Mouse (Mus musculus): ENCODE data around the gene Marc2. TPM values are rescaled to one million over a fixed set of nuclear protein-coding genes. Genes with fewer than 3 reads are reported as not detected.
A peak's percentile ranks its signal among the peaks of the same experiment; 100 is the strongest.

The Marc2 gene
- polyA plus RNA-seq, 1 experiment from 2014 or later: 98.8 TPM

DNA sequence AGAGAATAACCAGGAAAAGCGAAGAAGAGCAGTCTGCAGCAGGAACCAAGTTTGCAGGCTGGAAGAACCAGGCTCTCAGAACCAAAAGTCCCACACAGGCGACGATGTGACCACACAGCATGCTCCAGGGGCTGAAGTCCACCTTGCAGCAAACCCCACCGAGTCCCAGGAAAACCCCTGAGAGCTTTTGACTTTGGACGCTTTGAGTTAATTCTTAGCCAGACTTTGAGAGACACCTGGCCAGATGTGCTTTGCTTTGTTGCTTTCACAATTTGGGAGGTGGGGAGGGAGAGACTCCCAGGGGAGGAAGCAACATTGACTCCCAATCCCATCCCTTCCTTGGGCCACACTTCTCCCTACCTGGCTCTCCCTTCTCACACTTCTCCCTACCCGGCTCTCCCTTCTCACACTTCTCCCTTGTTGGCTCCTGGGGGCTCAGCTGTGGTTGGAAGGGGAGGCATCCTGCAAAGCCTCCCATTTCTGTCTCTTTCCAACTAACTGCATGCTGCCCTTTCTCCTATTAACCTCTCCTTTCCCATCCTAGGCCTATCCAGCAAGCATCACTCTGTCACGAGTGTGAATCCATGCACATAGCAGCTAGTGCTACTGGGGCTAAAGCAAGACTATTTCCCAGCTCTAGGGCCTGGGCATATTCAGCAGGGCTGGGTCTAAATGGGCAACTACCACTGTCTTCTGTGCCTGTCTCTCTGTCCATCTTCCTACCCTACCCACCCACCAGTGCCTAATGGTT, 26.0 kb upstream of the Marc2 start:
- no peaks in the 10 kb centered on the region for H3K27me3 ChIP-seq (replicated peaks)
- H3K27ac ChIP-seq (replicated peaks): no peak overlapping the region
- H3K4me3 ChIP-seq: no peak overlapping the region
- ATAC-seq (ENCODE audit: extremely low read depth, insufficient number of reproducible peaks, low FRiP score, low TSS enrichment): no peak
- no peak overlapping the region for H3K4me2 ChIP-seq
- WGBS: 73% methylated on average over 7 of the region's 7 CpGs
- no peaks in the 10 kb centered on the region for H3K9me3 ChIP-seq
- H3K36me3 ChIP-seq: no peaks in the 10 kb centered on the region
- peaks cover 10% of the 10 kb centered on the region; the same call in 1 of the 2 replicates for H3K4me1 ChIP-seq
- H3K9ac ChIP-seq: no peak overlapping the region

DNA sequence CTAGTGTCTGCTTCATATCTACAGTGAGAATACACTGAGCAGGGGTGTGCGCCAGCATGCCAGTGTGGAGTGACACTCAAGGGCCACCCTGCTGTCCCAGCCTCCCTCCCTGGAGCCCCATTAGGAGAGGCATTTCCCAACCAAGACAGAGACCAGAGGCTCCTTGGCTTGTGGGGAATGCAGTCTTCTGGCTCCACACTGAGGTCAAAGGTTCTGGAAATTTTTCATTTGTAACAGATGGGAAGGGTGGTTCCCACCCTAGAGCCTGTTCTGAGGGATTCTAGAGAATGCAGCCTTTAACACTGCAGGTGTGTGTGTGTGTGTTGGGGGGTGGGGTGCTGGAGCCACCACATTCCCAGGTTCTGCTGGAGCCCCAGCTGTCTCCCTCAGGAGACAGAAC, 25.3 kb upstream of the Marc2 start:
- no peak overlapping the region for H3K9ac ChIP-seq
- no peaks in the 10 kb centered on the region for H3K9me3 ChIP-seq
- H3K27ac ChIP-seq (replicated peaks): no peak overlapping the region
- no peaks in the 10 kb centered on the region for H3K27me3 ChIP-seq (replicated peaks)
- peaks cover 10% of the 10 kb centered on the region; the same call in 1 of the 2 replicates for H3K4me1 ChIP-seq
- ATAC-seq (ENCODE audit: extremely low read depth, insufficient number of reproducible peaks, low FRiP score, low TSS enrichment): no peak
- H3K4me3 ChIP-seq: no peak overlapping the region
- no peaks in the 10 kb centered on the region for H3K36me3 ChIP-seq
- whole genome bisulfite sequencing: 81% methylated on average over 1 of the region's 1 CpGs
- H3K4me2 ChIP-seq: no peak overlapping the region

DNA sequence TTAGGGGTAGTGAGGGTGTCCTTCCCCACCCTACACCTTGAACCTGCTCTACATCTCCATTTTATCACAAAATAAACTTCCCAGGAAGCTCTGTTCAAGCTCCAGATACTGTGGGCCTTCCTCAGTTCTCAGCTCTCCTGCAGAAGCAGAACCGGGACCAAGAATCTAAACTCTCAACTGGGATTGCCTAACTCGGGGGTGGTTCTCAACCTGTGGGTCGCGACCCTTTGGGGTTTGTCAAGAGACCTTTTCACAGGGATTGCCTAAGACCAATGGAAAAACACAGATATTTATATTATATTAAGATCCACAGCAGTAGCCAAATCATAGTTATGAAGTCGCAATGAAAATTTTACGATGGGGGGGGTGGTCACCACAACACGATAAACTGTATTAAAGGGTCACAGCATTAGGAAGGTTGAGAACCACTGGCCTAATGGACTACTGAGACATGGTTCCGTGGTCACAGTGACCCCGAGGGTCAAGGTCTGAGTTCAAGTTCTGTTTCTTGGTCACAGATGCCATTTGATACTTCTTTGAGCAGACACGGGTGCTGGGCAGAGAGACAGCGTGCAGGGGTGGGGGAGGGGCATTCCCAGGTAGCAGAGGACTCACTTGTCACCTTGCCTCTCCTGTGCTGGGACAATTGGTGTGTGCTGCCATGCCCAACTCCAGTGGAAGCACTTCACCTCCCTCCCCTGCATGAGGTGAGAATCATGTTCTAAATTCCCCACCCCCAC, 24.6 kb upstream of the Marc2 start:
- H3K4me2 ChIP-seq: no peak overlapping the region
- peaks cover 10% of the 10 kb centered on the region; the same call in 1 of the 2 replicates for H3K4me1 ChIP-seq
- no peaks in the 10 kb centered on the region for H3K36me3 ChIP-seq
- no peak overlapping the region for H3K27ac ChIP-seq (replicated peaks)
- no peaks in the 10 kb centered on the region for H3K27me3 ChIP-seq (replicated peaks)
- ATAC-seq (ENCODE audit: extremely low read depth, insufficient number of reproducible peaks, low FRiP score, low TSS enrichment): no peak
- no peak overlapping the region for H3K4me3 ChIP-seq
- 72% methylated on average over 11 of the region's 11 CpGs for WGBS
- H3K9ac ChIP-seq: no peak overlapping the region
- H3K9me3 ChIP-seq: no peaks in the 10 kb centered on the region

DNA sequence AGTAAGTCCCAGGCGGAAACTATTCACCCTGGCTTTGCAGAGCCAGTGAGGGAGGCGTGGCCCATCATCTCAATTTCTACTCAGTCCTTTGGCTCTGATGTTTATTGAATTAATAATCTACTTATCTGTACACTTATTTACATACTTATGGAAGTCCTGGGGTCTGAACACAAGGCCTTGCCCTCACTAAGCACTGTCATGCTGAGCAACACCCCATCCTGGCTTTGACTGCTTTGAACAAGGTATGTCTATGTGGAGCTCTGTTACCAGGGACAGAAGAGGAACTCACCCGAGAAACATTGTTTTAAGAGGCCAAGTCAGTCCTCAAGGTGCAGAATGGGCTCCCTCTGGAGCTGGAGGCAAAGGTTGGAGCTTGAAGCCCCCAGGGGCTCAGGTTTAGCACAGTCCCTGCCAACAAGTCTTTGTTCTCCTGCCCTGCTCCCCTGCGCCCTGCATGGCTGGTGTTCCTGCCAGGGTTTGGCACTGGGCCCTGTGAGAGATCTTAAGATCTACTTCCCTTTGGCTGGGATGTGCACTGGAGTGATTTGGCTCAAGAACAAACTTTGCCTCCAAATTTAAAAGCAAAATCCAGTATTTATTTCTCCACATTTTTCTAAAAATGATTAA, 23.8 kb upstream of the Marc2 start:
- ATAC-seq (ENCODE audit: extremely low read depth, insufficient number of reproducible peaks, low FRiP score, low TSS enrichment): no peak
- Histone ChIP-seq H3K27ac (replicated peaks) (0 out of 2 replicates have a peak overlapping the region, but pooled peaks have one; percentile 24), H3K27me3 (replicated peaks) (no peaks in the 10 kb centered on the region), H3K4me2 (no peak overlapping the region), H3K36me3 (no peaks in the 10 kb centered on the region), H3K4me1 (peaks cover 10% of the 10 kb centered on the region; the same call in 1 of the 2 replicates), H3K4me3 (no peak overlapping the region), H3K9ac (no peak overlapping the region), H3K9me3 (no peaks in the 10 kb centered on the region)
- 66% methylated on average over 4 of the region's 4 CpGs for WGBS

DNA sequence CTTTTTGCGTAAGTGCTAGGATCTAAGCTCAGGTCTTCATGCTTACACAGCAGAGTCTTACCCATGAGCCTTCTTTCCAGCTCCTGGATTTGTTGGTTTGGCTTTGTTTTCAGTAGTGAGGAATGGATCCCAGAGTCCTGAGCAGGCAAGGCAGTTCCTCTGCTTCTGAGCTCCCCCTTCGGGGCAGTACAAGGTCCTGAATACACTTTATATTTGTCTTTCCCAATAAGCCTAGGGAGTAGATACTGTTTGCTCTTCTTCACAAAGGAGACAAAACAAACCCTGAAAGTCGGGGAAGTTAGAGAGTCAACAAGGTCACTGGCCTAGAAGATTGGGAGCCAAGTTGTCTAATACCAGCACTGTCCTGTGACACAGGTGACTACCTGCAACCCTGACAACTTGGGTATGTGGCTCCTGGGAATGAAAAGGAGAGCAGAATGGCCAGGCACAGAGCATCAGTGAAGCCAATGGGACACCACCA, 21.4 kb upstream of the Marc2 start:
- whole genome bisulfite sequencing: 78% methylated on average over 3 of the region's 3 CpGs
- Histone ChIP-seq H3K36me3 (no peaks in the 10 kb centered on the region), H3K4me2 (no peak overlapping the region), H3K4me1 (peaks cover 18% of the 10 kb centered on the region; the same call in 1 of the 2 replicates), H3K9me3 (no peaks in the 10 kb centered on the region), H3K27me3 (replicated peaks) (no peaks in the 10 kb centered on the region), H3K27ac (replicated peaks) (no peak overlapping the region), H3K4me3 (no peak overlapping the region), H3K9ac (no peak overlapping the region)
- ATAC-seq (ENCODE audit: extremely low read depth, insufficient number of reproducible peaks, low FRiP score, low TSS enrichment): no peak

DNA sequence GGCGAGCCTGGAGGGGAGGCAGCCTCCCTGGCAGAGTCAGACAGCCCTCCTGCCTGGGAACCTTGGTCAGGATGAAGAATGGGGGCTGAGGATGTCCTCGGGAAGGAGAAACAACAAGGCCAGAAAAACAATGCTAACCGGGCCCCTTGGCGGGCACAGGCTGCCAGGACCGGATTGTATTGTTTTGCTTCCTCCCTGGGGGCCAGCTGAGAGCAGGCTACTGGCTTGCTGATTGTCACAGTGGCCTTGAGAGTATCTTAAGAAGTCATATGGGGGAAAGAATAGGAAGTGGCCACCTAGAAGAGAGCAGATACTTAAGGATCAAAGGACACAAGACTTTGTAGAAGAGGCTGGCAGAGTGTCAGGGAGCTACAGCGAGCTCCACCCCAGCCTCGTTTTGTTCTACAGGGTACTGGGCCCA, 18.1 kb upstream of the Marc2 start:
- ATAC-seq (ENCODE audit: extremely low read depth, insufficient number of reproducible peaks, low FRiP score, low TSS enrichment): no peak
- 0 out of 2 replicates have a peak, but pooled peaks cover 7% of the 10 kb centered on the region for H3K4me1 ChIP-seq
- no peaks in the 10 kb centered on the region for H3K9me3 ChIP-seq
- no peaks in the 10 kb centered on the region for H3K36me3 ChIP-seq
- peak overlapping the region; percentile 74 for H3K27ac ChIP-seq (replicated peaks)
- H3K27me3 ChIP-seq (replicated peaks): no peaks in the 10 kb centered on the region
- no peak overlapping the region for H3K4me2 ChIP-seq
- no peak overlapping the region for H3K9ac ChIP-seq
- H3K4me3 ChIP-seq: no peak overlapping the region
- WGBS: 28% methylated on average over 7 of the region's 7 CpGs

DNA sequence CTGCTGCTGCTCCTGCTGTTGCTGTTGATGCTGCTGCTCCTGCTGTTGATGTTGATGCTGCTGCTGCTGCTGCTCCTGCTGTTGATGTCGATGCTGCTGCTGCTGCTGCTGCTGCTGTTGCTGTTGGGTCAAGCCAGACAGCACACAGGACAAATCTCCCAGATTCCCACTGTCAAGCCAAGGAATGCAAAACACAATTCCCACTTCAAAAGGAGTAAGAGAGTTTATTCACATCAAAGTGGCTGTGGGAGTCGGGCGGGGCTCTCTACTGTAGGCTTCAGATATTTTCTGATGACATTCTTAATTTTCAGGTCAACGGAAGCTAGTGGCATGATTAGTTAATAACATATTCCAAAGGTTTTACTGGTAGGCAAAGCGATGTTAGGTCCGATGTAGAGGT, 16.4 kb upstream of the Marc2 start:
- H3K36me3 ChIP-seq: no peaks in the 10 kb centered on the region
- no peak overlapping the region for H3K9ac ChIP-seq
- no peaks in the 10 kb centered on the region for H3K27me3 ChIP-seq (replicated peaks)
- 0 out of 2 replicates have a peak, but pooled peaks cover 7% of the 10 kb centered on the region for H3K4me1 ChIP-seq
- H3K4me2 ChIP-seq: no peak overlapping the region
- WGBS: 81% methylated on average over 6 of the region's 6 CpGs
- no peak overlapping the region for H3K4me3 ChIP-seq
- no peak for ATAC-seq (ENCODE audit: extremely low read depth, insufficient number of reproducible peaks, low FRiP score, low TSS enrichment)
- no peaks in the 10 kb centered on the region for H3K9me3 ChIP-seq
- H3K27ac ChIP-seq (replicated peaks): no peak overlapping the region

DNA sequence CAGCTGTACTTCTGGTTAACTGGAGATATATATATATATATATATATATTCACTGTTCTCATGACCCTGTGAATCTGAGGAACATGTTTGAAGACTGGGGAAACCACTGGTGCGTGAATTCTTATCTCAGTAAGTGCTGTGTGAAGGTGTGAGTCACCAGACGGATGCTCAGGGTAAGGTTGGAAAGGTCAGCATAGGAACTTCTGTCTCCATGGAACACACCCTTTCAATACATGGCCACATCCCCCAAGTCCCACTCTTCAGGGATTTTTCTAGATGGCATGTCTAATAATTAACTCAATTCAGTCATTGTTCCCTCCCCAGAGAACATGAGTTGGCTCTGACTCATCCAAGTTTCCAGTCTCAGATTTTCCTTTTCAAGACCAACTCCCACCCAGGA, 15.3 kb upstream of the Marc2 start:
- Histone ChIP-seq H3K9ac (no peak overlapping the region), H3K4me2 (no peak overlapping the region), H3K36me3 (no peaks in the 10 kb centered on the region), H3K9me3 (no peaks in the 10 kb centered on the region), H3K27ac (replicated peaks) (no peak overlapping the region), H3K4me1 (0 out of 2 replicates have a peak, but pooled peaks cover 7% of the 10 kb centered on the region), H3K4me3 (no peak overlapping the region), H3K27me3 (replicated peaks) (no peaks in the 10 kb centered on the region)
- ATAC-seq (ENCODE audit: extremely low read depth, insufficient number of reproducible peaks, low FRiP score, low TSS enrichment): no peak
- WGBS: 39% methylated on average over 2 of the region's 2 CpGs

DNA sequence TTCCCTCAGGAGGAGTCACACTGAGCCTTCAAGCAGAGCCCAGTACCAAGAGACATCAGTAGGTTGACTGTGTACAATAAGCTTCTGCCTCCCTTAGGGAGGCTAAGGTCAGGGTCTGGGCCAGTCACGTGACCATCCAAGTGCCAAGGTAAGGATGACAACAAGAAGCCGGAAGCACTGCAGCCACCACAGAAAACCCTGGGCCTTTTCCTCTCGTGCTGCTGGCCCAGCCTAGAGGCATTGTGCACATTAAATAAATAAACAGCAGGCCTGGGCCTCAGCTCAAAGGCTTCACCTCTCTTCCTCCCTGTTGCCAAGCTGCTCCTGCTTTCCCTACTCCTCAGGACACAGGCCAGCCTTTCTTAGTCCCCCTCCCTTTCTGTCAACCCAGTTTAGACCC, 14.0 kb upstream of the Marc2 start:
- Histone ChIP-seq H3K9me3 (no peaks in the 10 kb centered on the region), H3K4me1 (0 out of 2 replicates have a peak, but pooled peaks cover 7% of the 10 kb centered on the region), H3K4me3 (no peak overlapping the region), H3K4me2 (no peak overlapping the region), H3K9ac (no peak overlapping the region), H3K27ac (replicated peaks) (peak overlapping the region; percentile 50; the same call in 1 of the 2 replicates), H3K27me3 (replicated peaks) (no peaks in the 10 kb centered on the region), H3K36me3 (no peaks in the 10 kb centered on the region)
- 43% methylated on average over 3 of the region's 3 CpGs for WGBS
- ATAC-seq (ENCODE audit: extremely low read depth, insufficient number of reproducible peaks, low FRiP score, low TSS enrichment): 0 out of 2 replicates have a peak, but pooled peaks have one; percentile 31

DNA sequence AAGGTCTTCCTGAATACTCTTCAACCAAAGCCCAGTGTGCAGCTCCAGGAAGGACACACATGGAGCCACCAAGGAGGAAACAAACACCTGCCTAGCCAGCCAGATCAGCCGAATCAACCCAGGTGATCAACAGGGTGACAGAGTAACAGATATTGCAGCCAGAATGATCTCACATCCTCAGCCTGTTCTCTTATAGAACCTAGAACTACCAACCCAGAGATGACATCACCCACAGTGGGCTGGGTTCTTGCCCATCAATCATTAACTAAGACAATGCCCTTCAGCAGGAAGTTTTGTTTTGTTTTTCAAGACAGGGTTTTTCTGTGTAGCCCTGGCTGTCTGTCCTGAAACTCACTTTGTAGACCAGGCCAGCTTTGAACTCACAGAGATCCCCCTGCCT, 12.0 kb upstream of the Marc2 start:
- H3K4me3 ChIP-seq: no peak overlapping the region
- H3K4me2 ChIP-seq: no peak overlapping the region
- 83% methylated on average over 1 of the region's 1 CpGs for WGBS
- ATAC-seq (ENCODE audit: extremely low read depth, insufficient number of reproducible peaks, low FRiP score, low TSS enrichment): no peak
- H3K9me3 ChIP-seq: no peaks in the 10 kb centered on the region
- no peak overlapping the region for H3K27ac ChIP-seq (replicated peaks)
- no peaks in the 10 kb centered on the region for H3K27me3 ChIP-seq (replicated peaks)
- H3K4me1 ChIP-seq: peaks cover 9% of the 10 kb centered on the region; the same call in 1 of the 2 replicates
- no peak overlapping the region for H3K9ac ChIP-seq
- no peaks in the 10 kb centered on the region for H3K36me3 ChIP-seq

DNA sequence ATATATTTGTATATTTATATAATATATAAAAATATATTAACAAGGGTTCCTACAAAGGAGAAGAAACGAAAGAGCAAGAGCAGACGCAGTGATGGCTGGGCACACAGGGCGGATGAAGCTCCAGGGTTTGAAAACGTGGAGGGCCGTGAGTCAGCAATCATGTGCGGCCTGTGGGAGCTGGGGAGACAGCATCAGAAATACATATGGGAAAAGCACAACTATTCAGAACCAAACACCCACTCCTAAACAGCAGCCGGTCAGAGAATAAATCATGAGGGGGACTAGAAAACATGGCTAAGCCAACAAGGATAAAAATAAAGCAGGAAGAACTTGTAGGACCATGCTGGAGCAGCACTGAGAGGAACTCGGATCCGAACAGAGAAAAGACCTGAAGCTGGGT, 11.0 kb upstream of the Marc2 start:
- Histone ChIP-seq H3K4me1 (peaks cover 19% of the 10 kb centered on the region), H3K27ac (replicated peaks) (no peak overlapping the region), H3K27me3 (replicated peaks) (no peaks in the 10 kb centered on the region), H3K9ac (no peak overlapping the region), H3K4me2 (no peak overlapping the region), H3K9me3 (no peaks in the 10 kb centered on the region), H3K4me3 (no peak overlapping the region), H3K36me3 (no peaks in the 10 kb centered on the region)
- ATAC-seq (ENCODE audit: extremely low read depth, insufficient number of reproducible peaks, low FRiP score, low TSS enrichment): no peak
- 77% methylated on average over 9 of the region's 9 CpGs for WGBS
